Mouse (Mus musculus): ENCODE data around the gene Mrps23.
A peak's percentile ranks its signal among the peaks of the same experiment; 100 is the strongest.

Gene Mrps23

GRCm38 (mm10) chr11:88207697-88208096, 3.5 kb downstream of the Mrps23 start:
- no peak for DNase-seq (ENCODE audit: low spot score)

DNA sequence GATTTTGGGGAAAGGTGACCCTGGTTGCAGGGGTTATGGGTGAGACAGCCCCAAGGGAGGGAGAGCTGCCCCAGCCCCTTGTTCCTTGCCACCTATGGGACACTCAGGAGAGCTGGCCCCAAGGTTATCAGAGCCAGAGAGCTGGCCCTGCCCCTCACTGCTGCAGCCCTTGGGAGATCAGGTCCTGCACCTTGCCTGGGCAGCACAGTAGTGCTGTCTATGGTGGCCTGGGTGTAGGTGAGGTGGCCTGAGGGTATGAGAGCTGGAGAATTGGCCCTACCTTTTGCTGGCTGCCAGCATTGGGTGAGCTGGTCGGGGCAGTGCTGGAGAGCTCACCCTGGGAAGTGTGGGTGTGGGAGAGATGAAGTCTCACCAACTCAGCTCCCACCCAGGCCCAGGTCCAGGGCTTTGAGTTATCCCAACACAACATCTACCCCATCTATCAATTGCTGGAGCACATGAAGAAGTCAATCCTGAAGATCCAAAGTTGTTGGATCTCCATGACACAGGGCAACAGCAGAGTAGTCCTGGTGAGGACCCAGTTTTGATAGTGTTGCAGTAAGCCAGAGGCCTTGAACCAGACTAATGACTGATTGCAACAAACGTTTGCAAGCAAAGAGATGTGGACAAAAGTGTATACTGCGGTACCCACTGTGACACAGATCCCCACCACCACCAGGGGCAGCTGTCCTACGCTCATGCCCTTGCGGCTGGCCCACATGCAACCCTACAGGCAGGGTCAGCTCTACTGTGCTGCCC, 7.8 kb downstream of the Mrps23 start:
- no peak for DNase-seq (ENCODE audit: low spot score)

DNA sequence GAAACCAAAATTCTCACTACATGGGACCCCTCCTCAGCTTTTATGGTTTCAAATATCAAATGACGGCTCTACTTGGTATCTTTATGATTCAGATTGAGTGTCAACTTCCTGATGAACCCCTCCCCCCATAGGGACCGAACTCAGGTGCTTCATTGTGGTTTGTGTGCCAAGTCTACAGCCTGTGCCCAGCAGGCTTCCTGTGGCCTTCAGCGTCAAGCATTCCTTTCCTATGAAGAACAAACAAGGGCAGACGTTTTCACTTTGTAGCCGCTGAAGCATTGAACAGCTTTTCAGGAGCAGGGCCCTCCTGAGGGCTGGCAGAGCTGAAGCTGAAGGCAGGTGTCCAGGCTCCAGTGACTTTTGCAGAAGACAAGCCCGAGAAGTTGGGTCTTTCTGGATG, 9.6 kb downstream of the Mrps23 start:
- DNase-seq (ENCODE audit: low spot score), result no peak

DNA sequence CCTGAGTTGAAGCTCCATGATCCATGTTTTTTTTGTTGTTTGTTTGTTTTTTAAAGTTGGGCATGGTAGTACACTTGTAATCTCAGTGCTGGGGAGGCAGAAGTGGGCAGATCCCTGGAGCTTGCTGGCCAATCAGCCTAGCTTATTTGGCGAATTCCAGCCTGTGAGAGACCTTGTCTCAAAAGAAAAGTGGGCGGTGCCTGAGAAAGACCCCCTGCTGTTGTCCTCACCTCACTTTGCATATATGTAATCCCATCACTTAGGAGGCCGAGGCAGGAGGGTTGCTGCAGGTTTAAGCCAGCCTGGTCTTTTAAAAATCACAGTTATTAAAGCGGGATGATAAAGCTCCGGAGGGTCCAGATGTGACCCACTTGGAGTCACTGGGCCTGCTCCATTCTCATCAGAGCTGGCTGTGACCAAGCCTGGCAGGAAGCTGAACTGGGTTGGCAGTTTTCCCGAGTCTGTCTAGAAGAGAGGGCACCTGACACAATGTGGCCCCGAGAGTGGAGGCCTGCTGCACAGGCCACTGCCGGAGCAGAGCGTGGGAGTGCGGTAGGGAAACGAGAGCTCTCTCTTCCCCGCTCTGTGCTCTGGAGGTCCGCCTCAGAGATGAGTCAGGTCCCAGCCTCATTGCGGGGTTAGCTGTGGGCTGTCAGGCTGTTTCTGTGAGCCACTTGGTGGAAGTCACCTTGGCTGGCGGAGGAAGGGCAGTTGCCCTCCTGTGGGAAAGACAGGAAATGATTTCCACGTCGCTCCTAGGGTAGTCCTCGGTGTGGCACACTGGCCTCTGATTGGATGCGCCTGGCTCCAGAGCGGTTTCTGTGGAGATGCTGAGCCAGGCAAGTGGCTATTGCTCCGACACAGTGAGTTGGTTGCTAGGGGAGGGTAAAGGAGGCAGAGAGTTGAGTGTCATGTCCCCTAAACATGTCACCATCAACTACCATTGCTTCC, 11.0 kb downstream of the Mrps23 start:
- no peak for DNase-seq (ENCODE audit: low spot score)

- peak; percentile 92 for DNase-seq (ENCODE audit: low spot score)
Measured at GRCm38 (mm10) chr11:88216231-88216685, 12.1 kb downstream of the Mrps23 start.

- DNase-seq (ENCODE audit: low spot score), result no peak
Measured at GRCm38 (mm10) chr11:88218155-88218554, 14.0 kb downstream of the Mrps23 start.

DNA sequence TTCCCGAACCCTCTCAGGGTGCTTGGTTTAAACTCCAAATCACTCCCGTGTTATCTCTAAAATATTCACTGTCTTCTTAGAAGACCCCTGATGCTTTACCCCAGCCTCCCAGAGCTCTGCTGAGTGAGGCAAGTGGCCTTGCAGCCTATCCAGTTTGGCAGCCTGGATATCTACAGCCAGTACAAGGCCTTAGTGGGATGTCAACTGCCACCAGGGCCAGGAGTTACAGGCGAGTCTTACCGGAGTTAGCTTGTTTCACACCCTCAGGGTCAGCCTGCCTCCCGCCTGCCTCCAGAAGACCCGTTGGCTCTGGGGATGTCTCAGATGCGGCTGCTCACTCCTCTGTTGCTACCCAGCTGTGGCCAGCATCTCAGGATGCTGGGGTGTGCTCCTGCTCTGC, 14.4 kb downstream of the Mrps23 start:
- DNase-seq (ENCODE audit: low spot score), result no peak

GRCm38 (mm10) chr11:88221929-88222475, 17.8 kb downstream of the Mrps23 start:
- DNase-seq (ENCODE audit: low spot score), result no peak

DNA sequence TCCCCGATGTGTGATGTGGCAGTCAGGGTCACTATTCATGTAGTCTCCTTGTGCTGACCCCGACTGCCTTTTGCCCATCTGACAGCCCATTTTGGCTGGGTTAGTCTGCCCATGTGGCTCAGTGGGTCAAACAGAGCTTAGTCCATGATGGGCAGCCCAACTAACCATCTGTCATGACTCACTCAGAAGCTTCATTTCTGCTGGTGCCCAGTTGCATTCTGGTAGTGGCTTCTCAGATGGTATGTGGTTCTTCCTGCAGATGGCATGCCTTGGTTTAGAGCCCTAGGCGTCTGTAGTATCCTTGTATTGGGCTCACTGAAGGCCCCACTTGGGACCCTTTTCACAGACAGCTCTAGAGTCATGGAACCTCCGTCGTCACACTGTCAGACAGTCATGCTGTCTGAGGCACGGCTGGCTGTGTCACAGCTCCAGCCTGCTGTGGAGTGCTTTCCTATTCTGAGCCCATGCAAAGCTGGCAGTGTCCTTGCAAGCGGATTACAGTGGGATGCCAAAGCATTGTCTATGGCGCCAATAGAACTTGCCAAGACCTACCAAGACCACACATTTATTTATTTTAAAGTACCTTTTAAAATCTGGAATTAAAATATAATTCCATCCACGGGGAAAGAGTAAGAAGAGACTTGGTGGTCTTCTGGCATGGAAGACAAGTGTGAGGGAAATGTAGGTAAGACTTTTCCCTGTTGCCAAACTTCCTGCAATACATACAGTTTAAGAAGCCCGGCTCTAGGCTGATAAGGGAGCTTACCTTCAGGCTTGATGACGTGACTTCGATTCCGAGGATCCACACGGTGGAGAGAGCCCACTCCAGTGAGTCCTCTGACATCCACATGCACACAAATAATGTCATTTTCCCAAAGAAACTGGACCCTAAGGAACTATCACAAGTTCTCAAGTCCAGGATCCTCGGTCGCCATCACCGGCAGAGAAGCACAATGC, 23.1 kb downstream of the Mrps23 start:
- DNase-seq (ENCODE audit: low spot score), result no peak

GRCm38 (mm10) chr11:88231213-88231790, 27.1 kb downstream of the Mrps23 start:
- no peak for DNase-seq (ENCODE audit: low spot score)

GRCm38 (mm10) chr11:88233528-88234427, 29.6 kb downstream of the Mrps23 start:
- DNase-seq (ENCODE audit: low spot score), result peak; percentile 82

- DNase-seq (ENCODE audit: low spot score), result no peak
Measured at GRCm38 (mm10) chr11:88234789-88235188, 30.6 kb downstream of the Mrps23 start.

DNA sequence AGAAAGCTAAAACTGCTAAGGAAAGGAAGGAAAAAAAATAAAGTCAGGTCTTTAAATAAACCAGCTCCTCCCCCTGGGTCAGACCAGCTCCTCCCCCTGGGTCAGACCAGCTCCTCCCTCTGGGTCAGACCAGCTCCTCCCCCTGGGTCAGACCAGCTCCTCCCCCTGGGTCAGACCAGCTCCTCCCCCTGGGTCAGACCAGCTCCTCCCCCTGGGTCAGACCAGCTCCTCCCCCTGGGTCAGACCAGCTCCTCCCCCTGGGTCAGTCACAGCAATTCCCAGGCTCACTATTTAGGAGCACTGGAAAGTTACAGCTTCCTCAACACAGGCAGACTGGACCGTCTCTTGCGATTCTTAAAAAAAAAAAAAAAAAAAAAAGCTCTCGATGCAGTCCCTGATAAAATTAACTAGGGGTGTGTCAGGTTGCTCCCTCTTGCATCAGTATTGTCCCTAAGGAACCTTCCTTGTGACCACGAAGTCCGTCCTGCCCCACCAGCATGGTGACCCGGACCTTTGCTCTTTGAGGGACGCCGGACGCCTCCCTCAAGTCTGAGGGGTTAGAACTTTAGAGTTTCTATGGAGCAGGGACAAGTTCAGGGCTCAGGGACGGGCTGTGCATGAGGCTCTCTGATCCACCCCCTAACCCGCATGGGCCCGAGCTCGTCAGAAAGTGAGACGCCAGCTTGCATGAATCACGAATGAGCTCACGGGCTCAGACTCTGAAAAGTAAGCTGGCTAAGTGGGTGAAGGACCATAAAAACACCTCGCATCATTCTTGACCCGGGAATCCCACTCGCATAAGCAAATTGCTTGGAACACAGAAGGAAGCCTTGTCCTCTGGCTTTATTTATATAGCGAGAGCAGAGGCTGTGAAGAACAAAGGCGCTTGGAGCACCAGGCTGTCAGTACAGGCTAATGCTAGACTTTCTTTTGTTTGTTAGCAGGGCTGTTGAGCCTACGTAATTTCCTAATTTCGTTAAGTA, 31.3 kb downstream of the Mrps23 start:
- peak; percentile 53 for DNase-seq (ENCODE audit: low spot score)

DNA sequence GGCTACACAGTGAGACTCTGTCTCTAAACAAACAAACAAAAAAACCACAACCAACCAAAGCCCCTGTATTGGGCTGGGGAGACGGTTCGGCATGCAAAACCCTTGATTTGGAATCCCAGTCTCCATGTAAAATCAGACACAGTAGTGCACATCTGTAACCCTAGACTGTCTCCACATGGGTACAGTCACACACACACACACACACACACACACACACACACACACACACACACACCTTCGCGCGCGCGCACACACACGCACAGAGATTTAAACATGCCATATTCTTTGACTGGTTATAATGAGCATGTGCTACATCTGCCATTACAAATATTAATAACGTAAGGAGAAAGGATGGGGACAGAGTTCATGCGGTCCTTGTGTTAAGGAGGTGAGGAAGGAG, 36.1 kb downstream of the Mrps23 start:
- DNase-seq (ENCODE audit: low spot score), result no peak

DNA sequence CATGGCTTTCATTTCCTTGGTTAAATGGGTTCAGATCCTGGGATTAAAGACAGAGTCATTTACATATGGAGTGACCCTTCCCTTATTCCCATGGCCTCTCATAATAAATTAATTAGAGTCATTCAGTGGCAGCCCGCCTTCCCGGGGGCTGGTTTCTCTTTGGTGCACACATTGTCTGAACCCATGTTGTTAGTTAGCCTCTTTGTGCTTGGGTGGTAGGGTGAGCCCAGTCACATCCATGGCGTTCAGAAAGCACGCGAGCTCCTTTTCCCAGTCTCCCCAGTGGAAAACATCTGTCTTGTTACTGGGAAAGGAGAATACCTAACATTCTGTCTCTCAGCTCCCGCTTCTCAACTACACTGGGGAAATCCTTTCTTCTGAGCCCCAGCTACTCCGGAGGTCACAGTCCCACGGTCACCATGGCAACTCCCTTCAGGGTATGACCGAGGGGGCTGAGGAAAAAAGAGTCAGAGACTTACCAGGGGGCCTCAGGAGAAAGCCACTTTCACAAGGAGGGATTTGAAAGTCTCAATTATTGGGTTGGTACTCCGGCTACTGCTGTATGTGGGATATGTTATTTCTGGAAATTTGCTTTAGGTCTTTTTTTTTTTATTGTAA, 36.7 kb downstream of the Mrps23 start:
- DNase-seq (ENCODE audit: low spot score), result peak; percentile 78

DNA sequence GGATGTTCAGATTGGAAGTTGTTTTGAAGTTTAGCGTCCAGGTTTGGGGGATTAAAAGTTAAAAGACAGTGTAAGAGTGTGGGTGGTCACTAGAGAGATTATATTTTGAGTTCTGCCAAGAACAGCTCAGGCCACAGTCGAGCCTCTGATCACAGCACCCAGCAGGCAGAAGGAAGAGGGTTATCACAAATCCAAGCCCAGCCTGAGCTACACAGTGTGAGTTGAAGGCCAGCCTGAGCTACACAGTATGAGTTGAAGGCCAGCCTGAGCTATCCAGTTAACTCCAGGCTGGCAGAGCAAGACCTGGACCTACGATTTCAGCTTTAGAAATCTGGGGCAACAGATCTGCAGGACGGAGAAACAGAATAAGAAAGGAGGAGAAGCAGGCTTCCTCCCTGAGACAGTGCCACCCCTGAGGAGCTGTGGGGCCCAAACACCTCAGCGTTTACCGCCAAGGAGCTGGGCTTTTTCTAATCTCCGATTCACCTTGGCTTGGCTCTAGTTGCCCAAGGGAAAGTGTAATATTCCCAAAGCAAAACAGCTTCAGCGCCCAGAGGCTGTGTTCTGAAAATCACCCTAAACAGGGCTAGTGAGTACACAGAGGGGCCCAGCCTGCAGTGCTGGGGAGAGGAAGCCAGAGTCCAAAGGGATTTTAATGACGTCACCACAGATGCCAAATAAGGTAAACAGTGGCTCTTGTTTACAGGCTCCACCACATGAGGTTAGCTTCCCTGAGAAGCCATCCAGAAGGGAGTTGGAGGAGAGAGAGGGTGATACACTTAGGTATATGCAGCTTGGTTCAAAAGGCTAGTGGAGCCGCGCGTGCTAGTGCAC, 37.5 kb downstream of the Mrps23 start:
- peak; percentile 37 for DNase-seq (ENCODE audit: low spot score)

- no peak for DNase-seq (ENCODE audit: low spot score)
Measured at GRCm38 (mm10) chr11:88245581-88246170, 41.5 kb downstream of the Mrps23 start.

Measured in retina, embryonic 14.5 days (tissue).